In genomic region chr2:127483001-127483400, GRCm38 (mm10) we compare ENCODE assay signal across 8 mouse cellular contexts. TPM values are rescaled to one million over a fixed set of nuclear protein-coding genes. Genes with fewer than 3 reads are reported as not detected.
DNase-seq lines count a peak whose midpoint lies in the region; ATAC-seq and TF ChIP-seq lines count a peak whose summit lies in the region.

No protein-coding gene starts in this region.

- TF ChIP-seq POLR2A in testis, adult 2 months (IDR thresholded peaks at IDR 0.05; ENCODE audit: control insufficient read depth, low read depth, low read length) = no peak

- peaks cover 4% of the 10 kb centered on the region for H3K4me1 ChIP-seq in testis, adult 2 months (ENCODE audit: control insufficient read depth, insufficient read depth, low read length)
- H3K4me1 ChIP-seq in forebrain, postnatal 0 days (ENCODE audit: insufficient read depth) = peaks cover 9% of the 10 kb centered on the region; the same call in 1 of the 2 replicates
- H3K4me1 ChIP-seq in kidney, embryonic 15.5 days = peaks cover 57% of the 10 kb centered on the region

- no peak for DNase-seq in testis, postnatal 14 days (ENCODE audit: low spot score)
- DNase-seq in forebrain, postnatal 0 days = no peak
- DNase-seq in left cerebral cortex, adult 9 months (ENCODE audit: low spot score in 2 of 2) = no peak
- DNase-seq in layer of hippocampus, postnatal 25 days (ENCODE audit: extremely low spot score in 1 of 2, low spot score in 1 of 2) = no peak
- no peak for DNase-seq in cerebellum, postnatal 36 days

- no peak for TF ChIP-seq CTCF in testis, adult 2 months (IDR thresholded peaks at IDR 0.05; ENCODE audit: control insufficient read depth, insufficient read depth, insufficient replicate concordance, low read depth, low read length)
- TF ChIP-seq CTCF in forebrain, postnatal 0 days (IDR thresholded peaks at IDR 0.05; ENCODE audit: low read depth) = no peak

- WGBS in forebrain, postnatal 0 days = 2% methylated on average over 20 of the region's 21 CpGs
- WGBS in kidney, embryonic 15.5 days = 1% methylated on average over 18 of the region's 21 CpGs

- H3K9me3 ChIP-seq in forebrain, postnatal 0 days (ENCODE audit: low read length) = no peaks in the 10 kb centered on the region
- no peaks in the 10 kb centered on the region for H3K9me3 ChIP-seq in kidney, embryonic 15.5 days (replicated peaks)

- H3K9ac ChIP-seq in forebrain, postnatal 0 days = no peak overlapping the region
- H3K9ac ChIP-seq in kidney, embryonic 15.5 days = peak overlapping the region; percentile 41; the same call in 1 of the 2 replicates

- no peak overlapping the region for H3K27ac ChIP-seq in testis, adult 2 months (ENCODE audit: control insufficient read depth, insufficient read depth, low read depth, low read length)
- H3K27ac ChIP-seq in forebrain, postnatal 0 days (ENCODE audit: low read depth, low read length) = no peak overlapping the region
- H3K27ac ChIP-seq in kidney, embryonic 15.5 days = peak overlapping the region; percentile 63

- peak; percentile 35; the same call in 1 of the 2 replicates for ATAC-seq in forebrain, postnatal 0 days
- ATAC-seq in kidney, embryonic 15.5 days (replicated peaks; ENCODE audit: low FRiP score) = peak; percentile 53
- ATAC-seq in megakaryocyte, adult 5-6 weeks (ENCODE audit: poor library complexity, severe bottlenecking) = peak; percentile 44; the same call in 1 of the 2 replicates

- peak overlapping the region; percentile 4 for H3K4me3 ChIP-seq in testis, adult 2 months (ENCODE audit: control insufficient read depth, low read depth, low read length)
- H3K4me3 ChIP-seq in forebrain, postnatal 0 days (ENCODE audit: low read depth, low read length) = peak overlapping the region; percentile 38
- H3K4me3 ChIP-seq in kidney, embryonic 15.5 days (replicated peaks) = peak overlapping the region; percentile 64

- H3K36me3 ChIP-seq in testis, adult 2 months (ENCODE audit: control insufficient read depth, insufficient read depth, low read length) = no peaks in the 10 kb centered on the region
- no peaks in the 10 kb centered on the region for H3K36me3 ChIP-seq in forebrain, postnatal 0 days (ENCODE audit: insufficient read depth)
- no peaks in the 10 kb centered on the region for H3K36me3 ChIP-seq in kidney, embryonic 15.5 days

- no peaks in the 10 kb centered on the region for H3K27me3 ChIP-seq in testis, adult 2 months (ENCODE audit: control insufficient read depth, insufficient read depth, low read length)
- H3K27me3 ChIP-seq in forebrain, postnatal 0 days (ENCODE audit: insufficient read depth, low read length) = peaks cover 40% of the 10 kb centered on the region
- H3K27me3 ChIP-seq in kidney, embryonic 15.5 days = peaks cover 71% of the 10 kb centered on the region

- H3K4me2 ChIP-seq in forebrain, postnatal 0 days (ENCODE audit: low read depth) = peak overlapping the region; percentile 74
- peak overlapping the region; percentile 98 for H3K4me2 ChIP-seq in kidney, embryonic 15.5 days

RNA-seq across cellular contexts. Expression of gene Fahd2a, which starts 38.6 kb away (rescaled TPM):
- 26.7 and 27.1 TPM in 2 replicates for polyA plus RNA-seq in testis, adult 2 months (2012; rRNA removed)
- total RNA-seq in forebrain, postnatal 0 days (2014; rRNA removed) = 26.3 and 28.8 TPM in 2 replicates
- 27.1 and 27.4 TPM in 2 replicates for polyA plus RNA-seq in forebrain, postnatal 0 days (2015; fragmentation: Nextera tagmentation; extraction: Ambion mirVana)
- 26.7 and 34.9 TPM in 2 replicates for polyA plus RNA-seq in kidney, embryonic 15.5 days (2015; fragmentation: Nextera tagmentation; extraction: Ambion mirVana)
- 9.9 and 16.8 TPM in 2 replicates for total RNA-seq in megakaryocyte, adult 5-6 weeks (2015)
- total RNA-seq in megakaryocyte, adult 5-6 weeks (2017) = 6.4 and 9.7 TPM in 2 replicates
- total RNA-seq in layer of hippocampus, postnatal 25 days (2021) = 10 to 100 TPM; 17.7 to 17.9 TPM

RNA-seq across cellular contexts. Expression of gene Kcnip3, which starts 38.9 kb away (rescaled TPM):
- polyA plus RNA-seq in testis, adult 2 months (2012; rRNA removed) = 2.7 and 4.5 TPM in 2 replicates
- total RNA-seq in forebrain, postnatal 0 days (2014; rRNA removed) = 27.8 and 31.2 TPM in 2 replicates
- polyA plus RNA-seq in forebrain, postnatal 0 days (2015; fragmentation: Nextera tagmentation; extraction: Ambion mirVana) = 15.8 and 20.1 TPM in 2 replicates
- 3.5 and 4.0 TPM in 2 replicates for polyA plus RNA-seq in kidney, embryonic 15.5 days (2015; fragmentation: Nextera tagmentation; extraction: Ambion mirVana)
- 3.5 and 3.6 TPM in 2 replicates for total RNA-seq in megakaryocyte, adult 5-6 weeks (2015)
- total RNA-seq in megakaryocyte, adult 5-6 weeks (2017) = 0.62 and 2.2 TPM in 2 replicates
- total RNA-seq in layer of hippocampus, postnatal 25 days (2021) = 10 to 100 TPM; 63.9 to 73.7 TPM

RNA-seq across cellular contexts. Expression of gene Gpat2, which starts 58.0 kb away (rescaled TPM):
- polyA plus RNA-seq in testis, adult 2 months (2012; rRNA removed) = 53.2 and 63.0 TPM in 2 replicates
- 0.38 TPM in 1 of 2 replicates, not detected in the other for total RNA-seq in forebrain, postnatal 0 days (2014; rRNA removed)
- polyA plus RNA-seq in forebrain, postnatal 0 days (2015; fragmentation: Nextera tagmentation; extraction: Ambion mirVana) = 0.06 and 0.11 TPM in 2 replicates
- 0.30 TPM in 2 replicates for polyA plus RNA-seq in kidney, embryonic 15.5 days (2015; fragmentation: Nextera tagmentation; extraction: Ambion mirVana)
- not detected in 2 replicates for total RNA-seq in megakaryocyte, adult 5-6 weeks (2015)
- total RNA-seq in megakaryocyte, adult 5-6 weeks (2017) = not detected in 2 replicates
- under 1 TPM; 0.26 to 0.27 TPM for total RNA-seq in layer of hippocampus, postnatal 25 days (2021)

RNA-seq across cellular contexts. Expression of gene Prom2, which starts 58.3 kb away (rescaled TPM):
- 0.09 and 20.7 TPM in 2 replicates for polyA plus RNA-seq in testis, adult 2 months (2012; rRNA removed)
- not detected in 2 replicates for total RNA-seq in forebrain, postnatal 0 days (2014; rRNA removed)
- polyA plus RNA-seq in forebrain, postnatal 0 days (2015; fragmentation: Nextera tagmentation; extraction: Ambion mirVana) = 0.04 TPM in 1 of 2 replicates, not detected in the other
- 2.0 and 2.2 TPM in 2 replicates for polyA plus RNA-seq in kidney, embryonic 15.5 days (2015; fragmentation: Nextera tagmentation; extraction: Ambion mirVana)
- not detected in 2 replicates for total RNA-seq in megakaryocyte, adult 5-6 weeks (2015)
- 0.12 TPM in 1 of 2 replicates, not detected in the other for total RNA-seq in megakaryocyte, adult 5-6 weeks (2017)
- under 1 TPM in 1 of 2 experiments, not detected in 1; 0.05 TPM for total RNA-seq in layer of hippocampus, postnatal 25 days (2021)

Comparison
In these comparisons a context has a peak if more than half of its experiments do, and no peak if none do; other contexts are left out.
1. H3K4me3 ChIP-seq: peak in every context shown above with its lines; median percentile 64 in kidney, embryonic 15.5 days; 38 in forebrain, postnatal 0 days; 4 in testis, adult 2 months.